Mouse (Mus musculus) embryonic facial prominence, embryonic 13.5 days (tissue): Measurements from ENCODE around the gene Bcl11a. TPM values are rescaled to one million over a fixed set of nuclear protein-coding genes. Genes with fewer than 3 reads are reported as not detected.
"Not testable (repeated sequence)": the region's sequence is repeated elsewhere in the genome, so short reads cannot be mapped to it uniquely, and the experiment has no call there.

ENCODE experiments used
- ATAC-seq: fragments of 200-750 bp; cut with Nextera tagmentation; 2 replicates; pipeline ENCODE4 v1.8.0; 2017; ENCODE audit warnings: low read depth; ENCODE audit not compliant: insufficient number of reproducible peaks, insufficient read depth, low FRiP score, low TSS enrichment
- H3K27ac ChIP-seq: fragments of 300-500 bp; sonication (generic); 2 replicates; pipeline ENCODE4 v1.5.1; 2015; ENCODE audit warnings: moderate library complexity, mild to moderate bottlenecking, inconsistent platforms
- H3K27me3 ChIP-seq: fragments of 300-500 bp; sonication (generic); 2 replicates; pipeline ENCODE4 v1.6.1; 2015; ENCODE audit warnings: mild to moderate bottlenecking, inconsistent platforms
- H3K36me3 ChIP-seq: fragments of 300-500 bp; sonication (generic); 2 replicates; pipeline ENCODE4 v1.6.1; 2015; ENCODE audit warnings: mild to moderate bottlenecking, inconsistent platforms
- H3K4me1 ChIP-seq: fragments of 300-500 bp; sonication (generic); 2 replicates; pipeline ENCODE4 v1.6.1; 2015; ENCODE audit warnings: inconsistent platforms
- H3K4me2 ChIP-seq: fragments of 300-500 bp; sonication (generic); 2 replicates; pipeline ENCODE4 v1.6.1; 2015; ENCODE audit warnings: moderate library complexity, mild to moderate bottlenecking, inconsistent platforms
- H3K4me3 ChIP-seq: fragments of 300-500 bp; sonication (generic); 2 replicates; pipeline ENCODE4 v1.5.1; 2015; ENCODE audit warnings: mild to moderate bottlenecking, inconsistent platforms
- H3K9ac ChIP-seq: fragments of 300-500 bp; sonication (generic); 2 replicates; pipeline ENCODE4 v1.6.1; 2015; ENCODE audit warnings: mild to moderate bottlenecking, inconsistent platforms
- H3K9me3 ChIP-seq: fragments of 300-500 bp; sonication (generic); 2 replicates; pipeline ENCODE4 v1.6.1; 2016; ENCODE audit warnings: inconsistent platforms
- WGBS: fragments of 180-500 bp; shearing (Covaris S2); methylation state at CpG from one replicate; pipeline ENCODE4 v1.1.7; 2015; ENCODE audit warnings: mixed read lengths; 5-methylcytosine and 5-hydroxymethylcytosine counted together
- polyA plus RNA-seq: library from polyadenylated mRNA; unstranded; fragments of >200 nt; fragmentation: Nextera tagmentation; extraction: Ambion mirVana; gene quantifications from 2 replicates; pipeline ENCODE4 v1.2.1, GENCODE M21; 2015

Gene Bcl11a
- polyA plus RNA-seq, 1 experiment from 2014 or later, result 79.1 TPM

- Histone ChIP-seq H3K27me3 (no peaks in the 10 kb centered on the region), H3K4me3 (no peak overlapping the region), H3K36me3 (peaks cover 7% of the 10 kb centered on the region; the same call in 1 of the 2 replicates), H3K4me2 (no peak overlapping the region), H3K9ac (no peak overlapping the region), H3K27ac (no peak overlapping the region), H3K9me3 (no peaks in the 10 kb centered on the region), H3K4me1 (peaks cover 70% of the 10 kb centered on the region)
- 88% methylated on average over 7 of the region's 7 CpGs for WGBS
- ATAC-seq, result no peak
Observed at GRCm38 (mm10) chr11:24122899-24123298, 45.0 kb downstream of the Bcl11a start.

GRCm38 (mm10) chr11:24123991-24124390, 46.1 kb downstream of the Bcl11a start:
- no peak overlapping the region for H3K9ac ChIP-seq
- WGBS, result 90% methylated on average over 2 of the region's 2 CpGs
- H3K27me3 ChIP-seq, result no peaks in the 10 kb centered on the region
- peaks cover 60% of the 10 kb centered on the region for H3K4me1 ChIP-seq
- peaks cover 7% of the 10 kb centered on the region; the same call in 1 of the 2 replicates for H3K36me3 ChIP-seq
- no peak for ATAC-seq
- H3K4me3 ChIP-seq, result no peak overlapping the region
- H3K9me3 ChIP-seq, result no peaks in the 10 kb centered on the region
- no peak overlapping the region for H3K4me2 ChIP-seq
- H3K27ac ChIP-seq, result no peak overlapping the region

- H3K4me1 ChIP-seq, result peaks cover 51% of the 10 kb centered on the region
- WGBS, result 76% methylated on average over 6 of the region's 6 CpGs
- no peaks in the 10 kb centered on the region for H3K27me3 ChIP-seq
- H3K9me3 ChIP-seq, result no peaks in the 10 kb centered on the region
- H3K27ac ChIP-seq, result no peak overlapping the region
- no peak overlapping the region for H3K4me2 ChIP-seq
- no peak overlapping the region for H3K4me3 ChIP-seq
- ATAC-seq, result no peak
- no peak overlapping the region for H3K9ac ChIP-seq
- H3K36me3 ChIP-seq, result peaks cover 10% of the 10 kb centered on the region; the same call in 1 of the 2 replicates
Observed at GRCm38 (mm10) chr11:24125098-24125497, 47.2 kb downstream of the Bcl11a start.

- H3K4me1 ChIP-seq, result peaks cover 46% of the 10 kb centered on the region
- H3K27ac ChIP-seq, result peak overlapping the region; percentile 48
- ATAC-seq, result no peak
- H3K36me3 ChIP-seq, result peaks cover 23% of the 10 kb centered on the region; the same call in 1 of the 2 replicates
- no peak overlapping the region for H3K9ac ChIP-seq
- 52% methylated on average over 2 of the region's 2 CpGs for WGBS
- no peaks in the 10 kb centered on the region for H3K9me3 ChIP-seq
- H3K4me2 ChIP-seq, result no peak overlapping the region
- H3K27me3 ChIP-seq, result no peaks in the 10 kb centered on the region
- no peak overlapping the region for H3K4me3 ChIP-seq
Observed at GRCm38 (mm10) chr11:24128001-24128400, 50.1 kb downstream of the Bcl11a start.

- not testable (repeated sequence) for H3K4me2 ChIP-seq, H3K27ac ChIP-seq, H3K4me3 ChIP-seq, ATAC-seq, H3K9me3 ChIP-seq, H3K9ac ChIP-seq, H3K27me3 ChIP-seq
- WGBS, result 81% methylated on average over 4 of the region's 4 CpGs
- H3K36me3 ChIP-seq, result peaks cover 23% of the 10 kb centered on the region; the same call in 1 of the 2 replicates
- H3K4me1 ChIP-seq, result peaks cover 45% of the 10 kb centered on the region
Observed at GRCm38 (mm10) chr11:24128880-24129279, 51.0 kb downstream of the Bcl11a start.

GRCm38 (mm10) chr11:24129358-24130185, 51.7 kb downstream of the Bcl11a start:
- Histone ChIP-seq H3K27me3 (no peaks in the 10 kb centered on the region), H3K4me3 (no peak overlapping the region), H3K9me3 (no peaks in the 10 kb centered on the region), H3K36me3 (peaks cover 23% of the 10 kb centered on the region; the same call in 1 of the 2 replicates), H3K4me1 (peaks cover 39% of the 10 kb centered on the region), H3K4me2 (no peak overlapping the region), H3K9ac (no peak overlapping the region), H3K27ac (no peak overlapping the region)
- no peak for ATAC-seq
- WGBS, result 79% methylated on average over 5 of the region's 5 CpGs

- Histone ChIP-seq H3K27ac (no peak overlapping the region), H3K4me3 (no peak overlapping the region), H3K4me2 (no peak overlapping the region), H3K4me1 (peaks cover 34% of the 10 kb centered on the region), H3K36me3 (peaks cover 23% of the 10 kb centered on the region; the same call in 1 of the 2 replicates), H3K27me3 (no peaks in the 10 kb centered on the region), H3K9ac (no peak overlapping the region), H3K9me3 (no peaks in the 10 kb centered on the region)
- no peak for ATAC-seq
- 84% methylated on average over 7 of the region's 7 CpGs for WGBS
Observed at GRCm38 (mm10) chr11:24130186-24130760, 52.4 kb downstream of the Bcl11a start.

- H3K9me3 ChIP-seq, result no peaks in the 10 kb centered on the region
- H3K36me3 ChIP-seq, result peaks cover 16% of the 10 kb centered on the region; the same call in 1 of the 2 replicates
- no peak overlapping the region for H3K4me3 ChIP-seq
- H3K4me2 ChIP-seq, result no peak overlapping the region
- H3K27ac ChIP-seq, result 0 out of 2 replicates have a peak overlapping the region, but pooled peaks have one; percentile 36
- 62% methylated on average over 2 of the region's 2 CpGs for WGBS
- H3K27me3 ChIP-seq, result no peaks in the 10 kb centered on the region
- no peak for ATAC-seq
- H3K9ac ChIP-seq, result no peak overlapping the region
- H3K4me1 ChIP-seq, result peaks cover 44% of the 10 kb centered on the region
Observed at GRCm38 (mm10) chr11:24131818-24132217, 54.0 kb downstream of the Bcl11a start.

- WGBS, result 91% methylated on average over 6 of the region's 6 CpGs
- Histone ChIP-seq H3K4me1 (peaks cover 39% of the 10 kb centered on the region), H3K9me3 (no peaks in the 10 kb centered on the region), H3K27ac (no peak overlapping the region), H3K4me3 (no peak overlapping the region), H3K4me2 (no peak overlapping the region), H3K9ac (no peak overlapping the region), H3K36me3 (peaks cover 16% of the 10 kb centered on the region; the same call in 1 of the 2 replicates), H3K27me3 (no peaks in the 10 kb centered on the region)
- no peak for ATAC-seq
Observed at GRCm38 (mm10) chr11:24132358-24132757, 54.5 kb downstream of the Bcl11a start.

GRCm38 (mm10) chr11:24132853-24133252, 55.0 kb downstream of the Bcl11a start:
- no peak overlapping the region for H3K9ac ChIP-seq
- no peak overlapping the region for H3K4me3 ChIP-seq
- peaks cover 34% of the 10 kb centered on the region for H3K4me1 ChIP-seq
- H3K9me3 ChIP-seq, result no peaks in the 10 kb centered on the region
- H3K4me2 ChIP-seq, result no peak overlapping the region
- 89% methylated on average over 2 of the region's 2 CpGs for WGBS
- H3K27ac ChIP-seq, result no peak overlapping the region
- no peaks in the 10 kb centered on the region for H3K27me3 ChIP-seq
- H3K36me3 ChIP-seq, result peaks cover 16% of the 10 kb centered on the region; the same call in 1 of the 2 replicates
- no peak for ATAC-seq

- no peaks in the 10 kb centered on the region for H3K27me3 ChIP-seq
- no peak overlapping the region for H3K4me2 ChIP-seq
- H3K9me3 ChIP-seq, result no peaks in the 10 kb centered on the region
- no peak overlapping the region for H3K27ac ChIP-seq
- H3K36me3 ChIP-seq, result peaks cover 16% of the 10 kb centered on the region; the same call in 1 of the 2 replicates
- ATAC-seq, result no peak
- H3K4me1 ChIP-seq, result peaks cover 32% of the 10 kb centered on the region
- no peak overlapping the region for H3K4me3 ChIP-seq
- H3K9ac ChIP-seq, result no peak overlapping the region
- WGBS, result 66% methylated on average over 3 of the region's 3 CpGs
Observed at GRCm38 (mm10) chr11:24133484-24133883, 55.6 kb downstream of the Bcl11a start.

GRCm38 (mm10) chr11:24133928-24134327, 56.1 kb downstream of the Bcl11a start:
- ATAC-seq, result no peak
- peaks cover 32% of the 10 kb centered on the region for H3K4me1 ChIP-seq
- H3K27me3 ChIP-seq, result no peaks in the 10 kb centered on the region
- no peak overlapping the region for H3K9ac ChIP-seq
- H3K36me3 ChIP-seq, result peaks cover 18% of the 10 kb centered on the region; the same call in 1 of the 2 replicates
- H3K4me2 ChIP-seq, result no peak overlapping the region
- 85% methylated on average over 5 of the region's 5 CpGs for WGBS
- no peak overlapping the region for H3K27ac ChIP-seq
- no peaks in the 10 kb centered on the region for H3K9me3 ChIP-seq
- H3K4me3 ChIP-seq, result no peak overlapping the region
